Mouse (Mus musculus) spleen, adult 2 months (tissue): ENCODE results near the gene Ern1. TPM values are rescaled to one million over a fixed set of nuclear protein-coding genes. Genes with fewer than 3 reads are reported as not detected.
"Not testable (repeated sequence)": the region's sequence is repeated elsewhere in the genome, so short reads cannot be mapped to it uniquely, and the experiment has no call there.

Experiments used
- DNase-seq, 2 experiments: peaks; one replicate each; pipeline versions ENCODE4 v3.0.0 to v3.0.0-alpha.2; 2012 to 2021; ENCODE audit warnings: low spot score in 2 of 2, low read depth in 1 of 2
- H3K27ac ChIP-seq: fragments of 200-500 bp; 2 replicates; pipeline ENCODE4 v1.5.1; 2012; ENCODE audit warnings: low read length, inconsistent platforms; ENCODE audit not compliant: insufficient read depth
- H3K27me3 ChIP-seq: fragments of 200-500 bp; 2 replicates; pipeline ENCODE4 v1.6.1; 2012; ENCODE audit warnings: mild to moderate bottlenecking, moderate library complexity, low read length, inconsistent platforms; ENCODE audit not compliant: control insufficient read depth, insufficient read depth
- H3K36me3 ChIP-seq: fragments of 200-500 bp; 2 replicates; pipeline ENCODE4 v1.6.1; 2012; ENCODE audit warnings: mild to moderate bottlenecking, low read length, inconsistent platforms; ENCODE audit not compliant: control insufficient read depth, insufficient read depth
- H3K4me1 ChIP-seq: fragments of 200-500 bp; 2 replicates; pipeline ENCODE4 v1.6.1; 2011; ENCODE audit warnings: inconsistent platforms; ENCODE audit not compliant: control insufficient read depth, insufficient read depth, insufficient read length
- H3K4me3 ChIP-seq: fragments of 200-500 bp; 2 replicates; pipeline ENCODE4 v1.5.1; 2011; ENCODE audit warnings: mild to moderate bottlenecking, inconsistent platforms; ENCODE audit not compliant: insufficient read depth, insufficient read length; ENCODE audit errors: extremely low read depth
- CTCF ChIP-seq: fragments of 200-500 bp; IDR thresholded peaks from 2 replicates; pipeline ENCODE4 v1.5.1; 2011; ENCODE audit warnings: mild to moderate bottlenecking, inconsistent platforms; ENCODE audit not compliant: insufficient read depth, insufficient read length, insufficient replicate concordance; ENCODE audit errors: extremely low read depth
- POLR2A ChIP-seq: fragments of 200-500 bp; IDR thresholded peaks from 2 replicates; pipeline ENCODE4 v1.6.1; 2011; ENCODE audit warnings: low read depth, low read length, inconsistent platforms
- WGBS: fragments of 180-500 bp; shearing (Covaris S2); methylation state at CpG from one replicate; pipeline ENCODE4 v1.1.7; 2018; 5-methylcytosine and 5-hydroxymethylcytosine counted together
- polyA plus RNA-seq: library from polyadenylated mRNA; depleted of rRNA; stranded (reverse); fragments of >200 nt; gene quantifications from 2 replicates; pipeline ENCODE4 v1.2.3, GENCODE M21; 2012

The Ern1 gene
- polyA plus RNA-seq, 1 experiment: 12.7 TPM

DNA sequence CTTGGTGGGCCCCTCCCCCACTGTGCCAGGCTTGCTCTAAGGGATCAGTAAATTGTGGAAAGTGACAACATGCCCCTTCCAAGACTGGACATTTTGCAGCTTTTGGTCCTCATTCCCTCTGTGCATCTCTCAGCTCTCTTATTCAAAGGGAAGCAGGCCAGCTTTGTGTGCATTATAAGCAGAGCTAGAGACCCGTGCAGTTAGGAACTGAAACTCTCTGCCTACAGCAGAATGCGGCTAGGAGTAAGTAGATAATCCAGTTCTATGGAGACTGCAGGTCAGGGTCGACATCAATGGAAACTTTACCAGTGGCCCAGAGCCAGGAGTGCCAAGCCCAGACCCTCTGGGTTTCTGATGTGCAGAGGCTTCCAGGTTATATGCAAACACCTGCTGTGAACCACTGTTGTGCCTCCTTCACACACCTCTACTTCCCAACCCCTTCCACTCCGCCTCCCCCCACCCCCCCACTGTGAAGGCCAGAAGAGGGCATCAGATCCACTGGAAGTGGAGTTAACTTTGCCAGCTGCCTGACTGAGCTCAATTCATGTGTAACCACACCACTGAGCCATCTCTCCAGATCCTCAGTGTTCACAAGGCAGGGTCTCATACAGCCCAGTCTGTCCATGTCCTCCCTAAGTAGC, 11.2 kb upstream of the Ern1 start:
- TF ChIP-seq POLR2A (no peak), CTCF (no peak)
- Histone ChIP-seq H3K27ac (no peak overlapping the region), H3K27me3 (no peaks in the 10 kb centered on the region), H3K4me3 (no peak overlapping the region), H3K36me3 (no peaks in the 10 kb centered on the region), H3K4me1 (peaks cover 2% of the 10 kb centered on the region; the same call in 1 of the 2 replicates)
- DNase-seq: no peak
- WGBS: 49% methylated on average over 4 of the region's 4 CpGs

DNA sequence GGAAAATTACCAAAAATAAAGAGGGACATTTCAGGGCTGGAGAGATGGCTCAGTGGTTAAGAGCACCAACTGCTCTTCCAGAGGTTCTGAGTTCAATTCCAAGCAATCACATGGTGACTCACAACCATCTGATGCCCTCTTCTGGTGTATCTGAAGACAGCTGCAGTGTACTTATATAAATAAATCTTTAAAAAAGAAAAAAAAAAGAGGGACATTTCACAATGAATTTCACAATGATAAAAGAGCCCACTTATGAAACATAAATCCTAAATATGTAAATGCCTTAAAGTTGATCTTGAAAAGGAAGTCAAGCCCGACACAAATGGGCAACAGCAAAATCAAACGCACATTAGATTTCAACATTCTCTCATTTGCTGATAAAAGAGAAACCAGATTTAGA, 10.3 kb upstream of the Ern1 start:
- 68% methylated on average over 2 of the region's 2 CpGs for WGBS
- H3K36me3 ChIP-seq: no peaks in the 10 kb centered on the region
- no peak overlapping the region for H3K27ac ChIP-seq
- no peaks in the 10 kb centered on the region for H3K27me3 ChIP-seq
- DNase-seq: no peak
- TF ChIP-seq CTCF: no peak
- TF ChIP-seq POLR2A: no peak
- H3K4me3 ChIP-seq: no peak overlapping the region
- peaks cover 2% of the 10 kb centered on the region; the same call in 1 of the 2 replicates for H3K4me1 ChIP-seq

DNA sequence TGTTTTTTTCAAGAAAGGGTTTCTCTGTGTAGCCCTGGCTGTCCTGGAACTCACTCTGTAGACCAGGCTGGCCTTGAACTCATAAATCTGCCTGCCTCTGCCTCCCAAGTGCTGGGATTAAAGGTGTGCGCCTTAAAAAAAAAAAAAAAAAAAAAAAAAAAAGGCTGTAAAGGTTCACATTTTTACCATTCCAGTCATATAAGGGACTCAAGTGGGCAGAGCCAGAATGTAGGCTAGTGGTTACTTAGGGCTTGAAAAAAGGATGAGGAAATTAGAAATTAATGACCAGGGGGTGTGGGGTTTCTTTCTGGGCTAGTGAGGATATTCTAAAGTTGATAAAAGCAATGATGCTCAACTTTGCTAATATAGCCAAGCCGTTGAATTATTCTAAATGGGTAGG, 9.4 kb upstream of the Ern1 start:
- 92% methylated on average over 2 of the region's 2 CpGs for WGBS
- not testable (repeated sequence) for H3K4me1 ChIP-seq, H3K4me3 ChIP-seq, H3K27ac ChIP-seq, H3K27me3 ChIP-seq, H3K36me3 ChIP-seq, DNase-seq

DNA sequence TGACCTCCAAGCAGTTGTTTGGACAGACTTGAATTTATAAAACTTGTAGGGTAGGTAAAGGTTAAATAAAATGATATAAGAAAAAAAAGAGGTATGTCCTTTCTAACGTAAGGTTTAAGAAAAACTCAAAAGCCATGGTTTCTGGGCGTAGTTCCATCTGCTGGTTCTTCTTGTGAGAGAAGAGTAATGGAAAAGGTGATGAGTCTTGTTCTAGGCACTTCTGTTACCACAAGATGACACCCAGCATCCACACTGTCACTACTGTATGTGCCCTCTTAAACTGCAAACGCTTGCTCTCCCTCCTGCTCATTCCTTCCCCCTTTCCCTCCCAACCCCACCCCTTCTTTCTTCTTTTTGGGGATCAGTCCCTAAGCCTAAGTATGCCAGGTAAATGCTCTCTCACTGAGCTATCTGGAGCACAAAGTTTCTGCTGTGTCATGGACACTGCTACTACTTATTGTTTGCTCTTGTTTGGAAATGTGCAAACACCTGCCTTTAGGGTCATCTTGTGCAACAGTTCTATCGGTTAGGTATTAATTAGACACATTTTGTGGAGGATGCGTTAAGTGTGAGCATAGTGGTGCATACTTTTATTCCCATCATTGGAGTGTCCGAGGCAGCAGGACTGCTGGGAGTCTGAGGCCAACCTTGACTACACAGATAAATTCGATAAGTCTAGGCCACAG, 5.5 kb upstream of the Ern1 start:
- Histone ChIP-seq H3K36me3 (no peaks in the 10 kb centered on the region), H3K4me3 (no peak overlapping the region), H3K4me1 (no peaks in the 10 kb centered on the region), H3K27me3 (no peaks in the 10 kb centered on the region), H3K27ac (no peak overlapping the region)
- TF ChIP-seq POLR2A: no peak
- no peak for TF ChIP-seq CTCF
- WGBS: 88% methylated on average over 7 of the region's 7 CpGs
- DNase-seq: no peak

DNA sequence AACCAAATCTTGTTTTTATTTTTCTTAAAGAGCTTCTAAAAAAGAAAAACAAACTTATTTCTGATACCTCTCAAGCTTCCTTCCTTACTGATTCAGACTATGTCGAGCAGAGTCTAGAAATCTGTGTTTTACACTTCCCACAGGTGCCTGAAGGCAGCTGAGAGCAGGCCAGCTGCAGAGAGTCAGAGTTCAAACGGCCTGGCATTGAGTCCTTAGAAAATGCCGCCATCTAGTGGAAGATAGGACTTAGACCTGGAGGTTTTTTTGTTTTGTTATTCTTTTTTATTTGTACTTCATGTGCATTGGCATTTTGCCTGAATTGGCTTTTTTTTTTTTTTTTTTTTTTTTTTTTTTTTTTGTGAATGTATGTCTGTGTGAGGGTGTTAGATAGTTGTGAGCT, 3.7 kb upstream of the Ern1 start:
- DNase-seq: peak; percentile 41 to 72
- Histone ChIP-seq H3K4me3 (no peak overlapping the region), H3K27ac (no peak overlapping the region), H3K4me1 (no peaks in the 10 kb centered on the region), H3K27me3 (peaks cover 6% of the 10 kb centered on the region), H3K36me3 (no peaks in the 10 kb centered on the region)
- WGBS: 1% methylated on average over 3 of the region's 3 CpGs
- TF ChIP-seq CTCF: peak; percentile 52; the same call in 1 of the 2 replicates
- no peak for TF ChIP-seq POLR2A

DNA sequence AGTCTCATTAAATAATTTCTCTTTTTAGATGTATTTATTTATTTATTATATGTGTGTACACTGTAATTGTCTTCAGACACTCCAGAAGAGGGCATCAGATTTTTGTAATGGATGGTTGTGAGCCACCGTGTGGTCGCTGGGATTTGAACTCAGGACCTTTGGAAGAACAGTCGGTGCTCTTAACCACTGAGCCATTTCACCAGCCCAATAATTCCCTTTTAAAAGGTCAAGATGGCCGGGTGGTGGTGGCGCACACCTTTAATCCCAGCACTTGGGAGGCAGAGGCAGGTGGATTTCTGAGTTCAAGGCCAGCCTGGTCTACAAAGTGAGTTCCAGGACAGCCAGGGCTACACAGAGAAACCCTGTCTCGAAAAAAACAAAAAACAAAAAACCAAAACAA, 2.9 kb upstream of the Ern1 start:
- H3K4me1 ChIP-seq, H3K36me3 ChIP-seq, H3K27ac ChIP-seq, H3K27me3 ChIP-seq, H3K4me3 ChIP-seq, DNase-seq: not testable (repeated sequence)
- WGBS: 90% methylated on average over 6 of the region's 6 CpGs

DNA sequence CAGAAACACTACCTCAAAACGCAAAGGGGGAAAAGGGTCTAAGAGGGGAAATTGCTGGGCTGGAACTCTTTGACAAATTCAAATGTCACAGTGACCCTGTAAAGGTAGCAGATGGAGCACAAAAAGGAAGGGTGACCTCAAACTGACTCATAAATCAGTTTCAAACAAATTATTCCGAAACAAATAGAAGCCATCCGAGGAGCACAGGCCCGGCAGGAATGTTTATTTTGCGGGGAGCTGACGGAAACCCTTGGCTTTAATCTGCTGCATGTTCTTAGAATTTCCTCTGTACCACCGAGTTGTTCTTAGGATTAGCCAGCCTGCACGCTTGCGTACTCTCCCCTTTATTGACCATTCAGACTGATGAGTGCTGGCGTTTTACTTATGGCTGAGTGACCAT, 2.4 kb upstream of the Ern1 start:
- Histone ChIP-seq H3K27me3 (peaks cover 7% of the 10 kb centered on the region), H3K4me3 (no peak overlapping the region), H3K4me1 (no peaks in the 10 kb centered on the region), H3K36me3 (no peaks in the 10 kb centered on the region), H3K27ac (no peak overlapping the region)
- WGBS: 76% methylated on average over 10 of the region's 10 CpGs
- DNase-seq: no peak
- TF ChIP-seq CTCF (no peak), POLR2A (no peak)
